Mouse (Mus musculus): ENCODE results near the gene Dnal4. TPM values are rescaled to one million over a fixed set of nuclear protein-coding genes. Genes with fewer than 3 reads are reported as not detected.
A peak's percentile ranks its signal among the peaks of the same experiment; 100 is the strongest.

Dnal4 gene
- polyA plus RNA-seq, 1 experiment from 2014 or later = 69.0 TPM

DNA sequence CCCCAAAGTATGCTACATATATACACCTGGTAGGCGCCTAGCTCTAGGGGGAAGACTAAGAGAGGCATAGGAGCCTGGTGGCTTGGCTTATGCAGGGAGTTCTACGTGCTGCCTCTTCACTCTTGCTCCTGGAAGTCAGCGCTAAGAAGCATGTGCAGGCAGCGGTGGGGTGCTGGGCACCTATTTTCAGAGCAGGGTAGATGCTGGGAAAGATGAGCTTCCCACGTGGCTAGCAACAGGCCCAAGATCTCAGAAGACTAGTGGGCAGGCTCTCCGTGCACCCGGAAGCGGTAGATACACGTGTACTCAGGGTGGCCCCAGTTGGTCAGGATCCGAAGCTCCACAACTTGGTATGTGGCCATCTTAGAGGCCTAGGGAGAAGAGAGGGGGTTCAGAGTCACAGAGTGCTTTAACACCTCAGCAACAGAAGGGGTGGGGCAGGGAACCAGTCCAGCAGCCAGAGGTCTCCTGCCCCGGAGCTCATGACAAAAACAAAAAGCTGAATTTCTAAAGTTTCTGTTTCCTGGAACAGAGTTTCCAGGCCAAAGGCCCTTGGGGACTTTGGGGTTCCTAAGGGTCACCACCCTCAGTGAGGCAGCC is 52.4 kb downstream of the Dnal4 start:
- WGBS = 91% methylated on average over 11 of the region's 11 CpGs
- ATAC-seq = no peak
- no peak overlapping the region for H3K4me3 ChIP-seq (ENCODE audit: low read depth, low read length)
- no peak overlapping the region for H3K9ac ChIP-seq (ENCODE audit: low read depth, low read length)
- peaks cover 45% of the 10 kb centered on the region for H3K36me3 ChIP-seq (ENCODE audit: control insufficient read depth, insufficient read depth, low read length)
- H3K27ac ChIP-seq (ENCODE audit: low read length) = no peak overlapping the region
- no peaks in the 10 kb centered on the region for H3K9me3 ChIP-seq (replicated peaks; ENCODE audit: control insufficient read depth, low read length, poor library complexity, severe bottlenecking)
- no peaks in the 10 kb centered on the region for H3K4me1 ChIP-seq (ENCODE audit: control insufficient read depth, insufficient read depth, low read length)
- H3K4me2 ChIP-seq (ENCODE audit: low read length) = no peak overlapping the region
- no peaks in the 10 kb centered on the region for H3K27me3 ChIP-seq (ENCODE audit: control insufficient read depth, insufficient read depth, low read depth, low read length)

- peaks cover 49% of the 10 kb centered on the region for H3K36me3 ChIP-seq (ENCODE audit: control insufficient read depth, insufficient read depth, low read length)
- H3K9me3 ChIP-seq (replicated peaks; ENCODE audit: control insufficient read depth, low read length, poor library complexity, severe bottlenecking) = no peaks in the 10 kb centered on the region
- H3K27me3 ChIP-seq (ENCODE audit: control insufficient read depth, insufficient read depth, low read depth, low read length) = no peaks in the 10 kb centered on the region
- H3K4me2 ChIP-seq (ENCODE audit: low read length) = no peak overlapping the region
- H3K9ac ChIP-seq (ENCODE audit: low read depth, low read length) = no peak overlapping the region
- ATAC-seq = no peak
- H3K4me3 ChIP-seq (ENCODE audit: low read depth, low read length) = no peak overlapping the region
- 12% methylated on average over 1 of the region's 1 CpGs for WGBS
- peak overlapping the region; percentile 23 for H3K27ac ChIP-seq (ENCODE audit: low read length)
- H3K4me1 ChIP-seq (ENCODE audit: control insufficient read depth, insufficient read depth, low read length) = no peaks in the 10 kb centered on the region
These were observed 54.2 kb downstream of the Dnal4 start for GRCm38 (mm10) chr15:79723439-79723838.

DNA sequence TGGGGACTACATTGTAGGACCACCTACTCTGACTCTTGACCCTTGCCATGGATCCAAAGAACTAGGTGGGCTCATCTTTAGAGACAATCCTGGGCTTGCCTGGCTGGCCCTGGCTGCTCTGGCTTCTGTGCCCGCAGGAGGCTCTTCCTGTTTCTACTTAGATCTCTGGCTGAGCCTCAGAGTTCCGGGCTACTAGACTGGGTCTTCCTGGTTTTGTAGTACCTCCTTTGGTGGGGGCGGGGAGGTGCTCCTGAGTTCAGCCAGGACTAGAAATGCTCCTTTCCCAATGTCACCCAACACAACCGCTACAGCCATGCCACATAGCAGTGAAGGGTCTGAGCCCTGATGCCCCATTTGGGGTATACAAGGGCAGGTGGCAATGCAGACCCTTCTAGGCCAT is 56.9 kb downstream of the Dnal4 start:
- Histone ChIP-seq H3K4me1 (ENCODE audit: control insufficient read depth, insufficient read depth, low read length) (no peaks in the 10 kb centered on the region), H3K9me3 (replicated peaks; ENCODE audit: control insufficient read depth, low read length, poor library complexity, severe bottlenecking) (no peaks in the 10 kb centered on the region), H3K4me3 (ENCODE audit: low read depth, low read length) (no peak overlapping the region), H3K4me2 (ENCODE audit: low read length) (no peak overlapping the region), H3K27me3 (ENCODE audit: control insufficient read depth, insufficient read depth, low read depth, low read length) (no peaks in the 10 kb centered on the region), H3K27ac (ENCODE audit: low read length) (no peak overlapping the region), H3K9ac (ENCODE audit: low read depth, low read length) (no peak overlapping the region), H3K36me3 (ENCODE audit: control insufficient read depth, insufficient read depth, low read length) (peaks cover 40% of the 10 kb centered on the region)
- no peak for ATAC-seq
- WGBS = 93% methylated on average over 4 of the region's 4 CpGs

DNA sequence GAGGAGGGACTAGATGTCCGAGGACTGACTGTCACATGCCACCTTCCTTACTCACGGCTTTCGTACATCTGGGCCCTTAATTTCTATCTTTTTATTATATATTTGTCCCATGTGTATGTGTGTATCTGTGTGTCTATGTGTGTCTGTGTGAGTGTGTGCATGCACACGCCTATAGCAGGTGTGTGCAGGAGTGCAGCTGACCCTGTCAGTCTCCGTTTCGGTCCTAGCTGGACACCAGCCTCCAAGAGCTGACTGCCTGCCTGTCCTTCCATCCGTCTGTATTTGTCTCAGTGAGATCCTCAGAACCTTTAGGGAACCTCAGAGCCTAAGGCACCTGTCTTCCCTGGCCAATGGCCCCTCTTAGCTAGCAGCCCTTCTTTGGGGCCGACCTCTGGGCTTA is 57.4 kb downstream of the Dnal4 start:
- Histone ChIP-seq H3K9me3 (replicated peaks; ENCODE audit: control insufficient read depth, low read length, poor library complexity, severe bottlenecking) (no peaks in the 10 kb centered on the region), H3K9ac (ENCODE audit: low read depth, low read length) (no peak overlapping the region), H3K36me3 (ENCODE audit: control insufficient read depth, insufficient read depth, low read length) (peaks cover 41% of the 10 kb centered on the region), H3K4me3 (ENCODE audit: low read depth, low read length) (no peak overlapping the region), H3K4me1 (ENCODE audit: control insufficient read depth, insufficient read depth, low read length) (no peaks in the 10 kb centered on the region), H3K27me3 (ENCODE audit: control insufficient read depth, insufficient read depth, low read depth, low read length) (no peaks in the 10 kb centered on the region), H3K4me2 (ENCODE audit: low read length) (no peak overlapping the region), H3K27ac (ENCODE audit: low read length) (no peak overlapping the region)
- WGBS = 88% methylated on average over 8 of the region's 8 CpGs
- no peak for ATAC-seq

DNA sequence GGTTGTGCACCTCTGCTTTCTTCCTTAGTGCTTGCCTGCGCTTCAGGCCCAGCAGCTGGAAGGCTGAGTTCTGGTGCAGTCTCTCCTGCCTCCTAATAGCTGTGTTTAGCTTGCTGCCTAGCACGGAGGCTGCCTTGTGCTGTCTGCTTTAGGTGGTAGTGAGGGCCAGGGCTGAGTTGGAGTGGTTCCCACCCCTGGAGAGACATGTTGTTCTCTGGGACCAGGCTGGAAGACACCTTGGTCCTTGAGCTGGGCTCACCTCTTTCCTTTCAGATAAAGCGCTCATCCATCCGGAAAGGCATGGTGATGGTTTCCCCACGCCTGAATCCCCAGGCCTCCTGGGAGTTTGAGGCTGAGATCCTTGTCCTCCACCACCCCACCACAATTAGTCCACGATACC is 60.9 kb downstream of the Dnal4 start:
- no peak for ATAC-seq
- no peaks in the 10 kb centered on the region for H3K27me3 ChIP-seq (ENCODE audit: control insufficient read depth, insufficient read depth, low read depth, low read length)
- no peaks in the 10 kb centered on the region for H3K9me3 ChIP-seq (replicated peaks; ENCODE audit: control insufficient read depth, low read length, poor library complexity, severe bottlenecking)
- WGBS = 81% methylated on average over 6 of the region's 6 CpGs
- H3K4me1 ChIP-seq (ENCODE audit: control insufficient read depth, insufficient read depth, low read length) = no peaks in the 10 kb centered on the region
- H3K27ac ChIP-seq (ENCODE audit: low read length) = no peak overlapping the region
- no peak overlapping the region for H3K4me2 ChIP-seq (ENCODE audit: low read length)
- H3K4me3 ChIP-seq (ENCODE audit: low read depth, low read length) = no peak overlapping the region
- no peak overlapping the region for H3K9ac ChIP-seq (ENCODE audit: low read depth, low read length)
- peaks cover 42% of the 10 kb centered on the region for H3K36me3 ChIP-seq (ENCODE audit: control insufficient read depth, insufficient read depth, low read length)

DNA sequence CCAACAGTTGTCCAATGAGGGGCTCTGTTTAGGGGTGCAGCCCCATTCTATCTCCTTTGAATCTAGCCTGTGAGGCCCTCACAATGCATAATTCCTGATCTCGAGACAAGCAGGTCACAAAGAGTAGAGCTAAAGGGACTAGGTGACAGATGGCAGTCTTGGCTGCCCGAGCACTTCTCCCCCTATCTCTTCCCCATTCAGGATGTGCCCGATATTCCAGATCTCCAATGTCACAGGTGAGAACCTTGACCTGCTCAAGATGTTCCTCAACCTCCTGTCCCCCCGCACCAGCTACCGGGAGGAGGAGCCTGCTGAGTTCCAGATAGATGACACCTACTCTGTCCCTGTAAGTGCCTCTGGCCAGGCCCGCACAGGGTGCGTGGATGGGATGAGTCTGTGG is 62.0 kb downstream of the Dnal4 start:
- Histone ChIP-seq H3K27ac (ENCODE audit: low read length) (no peak overlapping the region), H3K27me3 (ENCODE audit: control insufficient read depth, insufficient read depth, low read depth, low read length) (no peaks in the 10 kb centered on the region), H3K36me3 (ENCODE audit: control insufficient read depth, insufficient read depth, low read length) (peaks cover 46% of the 10 kb centered on the region), H3K4me1 (ENCODE audit: control insufficient read depth, insufficient read depth, low read length) (no peaks in the 10 kb centered on the region), H3K9me3 (replicated peaks; ENCODE audit: control insufficient read depth, low read length, poor library complexity, severe bottlenecking) (no peaks in the 10 kb centered on the region), H3K4me2 (ENCODE audit: low read length) (no peak overlapping the region), H3K4me3 (ENCODE audit: low read depth, low read length) (no peak overlapping the region), H3K9ac (ENCODE audit: low read depth, low read length) (no peak overlapping the region)
- ATAC-seq = no peak
- WGBS = 96% methylated on average over 7 of the region's 7 CpGs

Other genes starting within 250 kb of the Dnal4 start
- 49.8 and 56.8 TPM in 2 replicates for gene Ddx17, start 231.1 kb downstream of the Dnal4 start, polyA plus RNA-seq (2015; fragmentation: Nextera tagmentation; extraction: Ambion mirVana)
- 0.51 and 0.77 TPM in 2 replicates for gene Dmc1, start 172.7 kb downstream of the Dnal4 start, polyA plus RNA-seq (2015; fragmentation: Nextera tagmentation; extraction: Ambion mirVana)
- 4.0 and 5.1 TPM in 2 replicates for gene Fam227a, start 118.9 kb downstream of the Dnal4 start, polyA plus RNA-seq (2015; fragmentation: Nextera tagmentation; extraction: Ambion mirVana)
- gene Cby1, start 118.7 kb downstream of the Dnal4 start, polyA plus RNA-seq (2015; fragmentation: Nextera tagmentation; extraction: Ambion mirVana) = 101 and 105 TPM in 2 replicates
- gene Tomm22, start 107.0 kb downstream of the Dnal4 start, polyA plus RNA-seq (2015; fragmentation: Nextera tagmentation; extraction: Ambion mirVana) = 233 and 237 TPM in 2 replicates
- gene Josd1, start 89.9 kb downstream of the Dnal4 start, polyA plus RNA-seq (2015; fragmentation: Nextera tagmentation; extraction: Ambion mirVana) = 20.6 and 21.3 TPM in 2 replicates
- 51.4 and 53.6 TPM in 2 replicates for gene Gtpbp1, start 87.0 kb downstream of the Dnal4 start, polyA plus RNA-seq (2015; fragmentation: Nextera tagmentation; extraction: Ambion mirVana)
- 5.7 and 6.0 TPM in 2 replicates for gene Sun2, start 35.3 kb downstream of the Dnal4 start, polyA plus RNA-seq (2015; fragmentation: Nextera tagmentation; extraction: Ambion mirVana)
- gene Nptxr, start 26.9 kb upstream of the Dnal4 start, polyA plus RNA-seq (2015; fragmentation: Nextera tagmentation; extraction: Ambion mirVana) = 55.0 and 62.1 TPM in 2 replicates
- gene Npcd, start 56.4 kb upstream of the Dnal4 start, polyA plus RNA-seq (2015; fragmentation: Nextera tagmentation; extraction: Ambion mirVana) = 0.74 and 1.3 TPM in 2 replicates
- 73.2 and 73.7 TPM in 2 replicates for gene Cbx6, start 56.8 kb upstream of the Dnal4 start, polyA plus RNA-seq (2015; fragmentation: Nextera tagmentation; extraction: Ambion mirVana)
- gene Apobec3, start 113.8 kb upstream of the Dnal4 start, polyA plus RNA-seq (2015; fragmentation: Nextera tagmentation; extraction: Ambion mirVana) = 3.8 and 4.2 TPM in 2 replicates
- gene Cbx7, start 193.3 kb upstream of the Dnal4 start, polyA plus RNA-seq (2015; fragmentation: Nextera tagmentation; extraction: Ambion mirVana) = 4.8 and 5.0 TPM in 2 replicates
- 4.3 and 6.8 TPM in 2 replicates for gene Pdgfb, start 237.1 kb upstream of the Dnal4 start, polyA plus RNA-seq (2015; fragmentation: Nextera tagmentation; extraction: Ambion mirVana)